Mouse (Mus musculus) forelimb bud, embryonic 11.5 days (tissue): ENCODE results near the gene Greb1.
A peak's percentile ranks its signal among the peaks of the same experiment; 100 is the strongest.

Experiments
- DNase-seq: peaks from one replicate; pipeline ENCODE4 v3.0.0-alpha.2; 2012; ENCODE audit warnings: low read depth, low spot score

Gene Greb1

DNA sequence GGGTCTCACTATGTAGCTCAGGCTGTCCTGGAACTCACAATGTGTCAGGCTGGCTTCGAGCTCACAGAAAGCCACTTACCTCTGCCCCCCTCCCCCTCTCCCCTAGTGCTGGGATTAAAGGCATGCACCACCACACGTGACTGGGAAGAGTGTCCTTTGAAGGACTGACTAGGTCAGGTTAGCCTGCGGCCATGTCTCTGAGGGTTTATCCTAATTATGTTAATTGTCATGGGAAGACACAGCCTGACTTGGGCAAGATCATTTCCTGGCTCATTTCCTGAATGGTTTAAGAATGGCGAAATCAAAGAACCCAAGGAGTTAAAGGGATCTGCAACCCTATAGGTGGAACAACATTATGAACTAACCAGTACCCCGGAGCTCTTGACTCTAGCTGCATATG, 105.9 kb downstream of the Greb1 start:
- no peak for DNase-seq

- DNase-seq = no peak
Observed at GRCm38 (mm10) chr12:16690631-16691030, 110.1 kb downstream of the Greb1 start.

DNA sequence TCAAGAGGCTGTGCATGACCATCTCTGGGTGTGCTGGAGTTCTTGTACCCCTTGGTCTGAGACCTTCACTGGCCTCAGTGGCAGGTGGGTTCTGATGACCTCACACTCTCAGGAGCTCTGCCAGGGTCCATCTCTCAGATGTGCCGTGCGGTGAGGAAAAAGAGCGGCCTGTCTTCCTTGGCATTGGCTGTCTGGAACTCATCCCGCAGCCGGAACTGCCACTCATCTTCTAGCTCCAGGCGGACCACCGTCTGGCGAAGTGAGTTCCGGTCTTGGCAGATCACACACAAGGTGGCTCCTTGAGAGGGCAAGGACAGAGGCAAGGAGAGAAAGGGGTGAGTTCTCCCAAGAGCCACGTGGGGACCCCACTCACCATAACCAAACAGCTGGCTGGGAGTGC, 128.4 kb downstream of the Greb1 start:
- DNase-seq = no peak

DNA sequence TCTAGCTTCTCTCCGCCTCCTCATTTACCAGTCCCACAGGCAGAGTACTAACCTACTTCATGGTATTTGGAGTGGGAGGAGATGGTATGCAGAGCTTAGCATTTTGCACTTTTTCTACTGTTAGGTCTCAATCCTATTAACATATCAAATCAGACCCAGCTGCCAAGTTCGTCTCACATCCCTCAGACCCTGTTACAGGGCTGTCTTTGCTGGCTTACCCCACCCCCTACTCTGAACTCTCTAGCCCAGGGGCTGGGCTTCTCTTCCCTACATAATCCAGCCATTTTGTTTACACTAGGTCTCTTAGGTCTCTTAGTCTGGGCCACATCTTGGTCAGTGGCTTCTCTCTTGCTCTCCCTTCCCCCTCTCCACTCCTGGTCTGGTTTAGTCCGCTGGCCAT, 131.5 kb downstream of the Greb1 start:
- DNase-seq = no peak

GRCm38 (mm10) chr12:16665022-16665421, 135.7 kb downstream of the Greb1 start:
- DNase-seq = no peak

DNA sequence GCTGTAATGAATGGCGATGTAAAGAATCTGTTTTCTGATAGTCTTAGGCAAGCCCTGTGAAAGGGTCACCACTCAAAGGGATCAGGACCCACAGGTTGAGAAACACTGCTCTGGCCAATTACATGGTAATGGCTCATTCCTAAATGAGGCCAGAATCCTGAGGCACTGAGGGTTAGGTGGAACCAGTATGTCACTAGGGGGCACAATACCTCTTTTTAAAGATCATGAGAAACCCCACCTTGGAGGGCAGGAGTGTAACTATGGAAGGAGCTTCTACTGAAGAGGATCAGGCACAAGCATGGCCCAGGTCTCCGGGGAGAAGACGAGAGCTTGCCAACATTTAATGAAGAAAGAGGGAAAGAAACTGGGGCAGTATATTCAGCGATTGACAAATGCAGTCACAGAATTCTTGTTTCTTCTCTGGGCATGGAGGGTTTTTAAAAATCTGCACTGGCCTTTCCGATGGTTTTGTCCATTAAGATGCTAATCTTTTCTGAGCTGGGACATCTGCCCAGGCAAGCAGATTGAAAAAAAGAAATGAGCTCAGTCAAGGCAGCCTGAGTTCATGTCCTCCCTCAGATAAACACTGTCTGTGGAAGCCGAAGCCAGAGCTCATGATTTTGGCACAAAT, 137.6 kb downstream of the Greb1 start:
- no peak for DNase-seq

DNA sequence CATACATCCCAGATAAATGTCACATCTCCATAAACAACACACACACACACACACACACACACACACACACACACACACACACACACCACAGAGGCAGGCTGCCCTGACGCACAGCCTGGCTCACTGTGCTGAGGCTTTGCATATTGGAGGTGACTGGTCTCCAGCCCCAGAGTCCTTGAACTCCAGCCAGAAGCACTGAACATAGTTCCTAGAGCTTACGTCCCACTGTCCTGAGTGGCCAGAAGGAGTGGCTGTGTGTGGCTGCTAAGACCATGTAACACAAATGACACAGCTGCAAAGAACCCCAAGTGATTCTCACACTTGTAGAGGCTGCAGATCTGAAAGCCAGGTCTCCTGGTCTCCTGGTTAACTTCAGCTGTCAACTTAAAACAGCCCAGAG, 138.8 kb downstream of the Greb1 start:
- no peak for DNase-seq

DNA sequence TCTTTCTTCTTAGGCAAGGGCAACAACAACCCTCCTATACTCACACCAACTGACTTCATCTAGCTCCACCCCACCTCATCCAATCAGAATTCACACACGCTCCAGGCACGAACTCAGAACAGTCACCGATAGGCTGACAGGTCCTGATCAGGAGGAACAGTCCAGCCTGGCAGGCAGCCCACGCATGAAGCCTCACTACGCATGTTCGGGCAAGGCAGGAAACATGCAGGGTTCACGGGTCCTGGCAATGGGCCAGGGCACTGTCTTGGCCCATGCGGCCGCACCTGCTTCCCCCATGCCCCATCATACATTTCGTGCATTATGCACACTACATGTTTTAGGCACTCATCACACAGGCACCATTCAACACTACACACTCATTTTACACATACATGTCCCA, 139.2 kb downstream of the Greb1 start:
- no peak for DNase-seq

- DNase-seq = no peak
Observed at GRCm38 (mm10) chr12:16656906-16657875, 143.5 kb downstream of the Greb1 start.

DNA sequence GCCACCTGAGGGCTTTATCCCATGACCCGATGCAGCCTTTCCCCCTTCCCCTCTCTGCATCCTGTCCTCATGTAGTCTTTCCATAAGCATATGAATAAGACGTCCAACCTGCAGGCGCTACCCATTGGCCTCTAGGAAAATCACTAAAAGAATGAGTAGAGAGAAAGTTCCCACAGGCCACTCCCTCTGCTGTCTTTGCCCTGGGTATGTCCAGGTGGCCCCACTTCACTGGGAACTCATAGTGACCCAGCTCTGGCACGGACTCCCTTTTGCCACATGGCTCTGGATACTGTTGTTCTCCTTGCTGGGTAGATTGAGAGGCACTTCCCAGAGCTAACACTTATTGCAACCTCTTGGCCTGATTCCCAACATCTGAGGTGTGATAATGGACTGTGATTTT, 145.1 kb downstream of the Greb1 start:
- DNase-seq = no peak

GRCm38 (mm10) chr12:16653332-16654093, 147.2 kb downstream of the Greb1 start, which contains the start of gene Ntsr2:
Gene Ntsr2 (plus strand): TSS chr12:16653382.
- peak; percentile 73 for DNase-seq

DNA sequence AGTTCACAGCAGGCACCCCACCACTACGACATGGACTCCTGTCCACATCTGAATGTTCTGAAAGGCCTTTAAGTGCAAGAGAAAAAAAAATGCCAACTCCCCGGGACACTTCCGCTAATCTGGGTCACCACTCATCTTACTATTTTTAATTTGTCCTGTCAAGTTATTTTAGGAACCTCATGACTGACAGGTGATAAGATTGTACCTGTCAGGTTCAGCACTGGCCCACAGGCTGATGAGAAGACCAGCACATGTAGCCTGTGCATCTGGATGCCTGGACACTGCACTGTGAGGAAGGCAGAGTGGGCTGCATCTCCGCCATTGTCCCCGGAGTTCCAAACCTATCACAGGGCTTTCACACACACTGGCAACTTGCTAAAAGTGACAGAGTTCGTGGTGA, 150.9 kb downstream of the Greb1 start:
- DNase-seq = no peak

DNA sequence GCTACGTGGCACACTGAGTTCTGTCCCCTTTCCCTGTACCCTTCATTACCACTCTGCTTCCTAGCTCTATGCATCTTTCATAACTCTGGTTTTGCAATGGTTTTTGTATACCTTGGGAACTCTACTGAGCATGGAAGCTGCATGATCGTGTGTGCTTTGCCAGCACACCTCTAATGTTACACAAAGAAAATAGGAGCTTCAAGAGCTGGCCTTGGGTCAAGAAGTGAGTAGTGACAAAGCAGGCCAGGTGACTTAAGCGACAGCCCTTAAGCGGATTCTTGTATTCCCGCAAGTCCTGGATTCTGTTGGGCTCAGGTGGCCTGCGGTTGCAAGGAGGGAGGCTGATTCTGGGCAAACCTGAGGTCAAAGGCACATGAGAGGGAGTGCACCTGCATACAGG, 152.4 kb downstream of the Greb1 start:
- DNase-seq = no peak

DNA sequence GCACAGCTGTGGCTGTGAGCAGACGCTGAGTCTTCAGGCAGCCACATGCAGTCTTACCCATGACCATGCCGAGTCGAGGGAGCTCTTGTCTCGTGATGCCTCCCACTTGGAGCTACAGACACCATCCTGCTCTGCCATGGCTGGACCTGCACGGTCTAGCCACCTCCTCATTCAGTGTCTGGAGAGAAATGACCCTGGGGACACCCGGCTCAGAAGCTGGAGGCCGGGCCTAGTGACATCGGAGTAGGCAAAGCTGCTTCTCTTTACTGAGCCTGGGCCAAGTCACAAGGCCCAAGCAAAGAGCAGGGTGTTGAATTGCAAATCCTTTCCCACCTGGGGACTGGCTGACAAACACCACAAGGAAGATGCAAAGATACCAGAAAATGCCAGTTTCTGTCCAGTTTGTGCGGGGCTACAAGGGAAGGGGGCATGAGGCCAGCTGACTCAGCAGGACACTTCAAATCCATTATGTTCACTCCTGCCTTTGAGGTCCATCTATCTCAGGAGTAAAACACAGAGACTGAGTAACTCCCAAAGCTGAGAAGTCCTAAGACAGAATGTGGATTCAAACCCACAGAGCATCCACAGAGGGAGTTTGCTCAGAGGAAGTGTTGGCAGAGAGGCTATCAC, 153.8 kb downstream of the Greb1 start:
- DNase-seq = no peak

DNA sequence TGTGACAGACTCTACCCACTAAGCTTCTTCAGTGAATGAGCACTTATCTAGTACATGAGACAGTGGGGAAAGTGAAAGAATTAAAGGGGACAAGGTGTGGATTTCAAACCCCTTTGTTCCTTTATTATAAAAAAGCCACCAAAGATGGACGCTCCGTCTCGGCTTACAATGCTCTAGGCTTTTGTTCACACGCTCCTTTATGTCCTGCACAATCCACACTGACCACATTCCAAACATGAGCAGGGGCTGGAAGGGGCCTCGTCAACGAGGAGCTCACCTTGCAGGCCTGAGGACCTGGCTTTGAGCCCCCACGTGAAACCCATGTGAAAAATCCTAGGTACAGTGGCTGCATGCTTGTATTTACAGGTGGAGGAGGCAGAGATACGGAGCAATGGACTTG, 156.0 kb downstream of the Greb1 start:
- DNase-seq = no peak

DNA sequence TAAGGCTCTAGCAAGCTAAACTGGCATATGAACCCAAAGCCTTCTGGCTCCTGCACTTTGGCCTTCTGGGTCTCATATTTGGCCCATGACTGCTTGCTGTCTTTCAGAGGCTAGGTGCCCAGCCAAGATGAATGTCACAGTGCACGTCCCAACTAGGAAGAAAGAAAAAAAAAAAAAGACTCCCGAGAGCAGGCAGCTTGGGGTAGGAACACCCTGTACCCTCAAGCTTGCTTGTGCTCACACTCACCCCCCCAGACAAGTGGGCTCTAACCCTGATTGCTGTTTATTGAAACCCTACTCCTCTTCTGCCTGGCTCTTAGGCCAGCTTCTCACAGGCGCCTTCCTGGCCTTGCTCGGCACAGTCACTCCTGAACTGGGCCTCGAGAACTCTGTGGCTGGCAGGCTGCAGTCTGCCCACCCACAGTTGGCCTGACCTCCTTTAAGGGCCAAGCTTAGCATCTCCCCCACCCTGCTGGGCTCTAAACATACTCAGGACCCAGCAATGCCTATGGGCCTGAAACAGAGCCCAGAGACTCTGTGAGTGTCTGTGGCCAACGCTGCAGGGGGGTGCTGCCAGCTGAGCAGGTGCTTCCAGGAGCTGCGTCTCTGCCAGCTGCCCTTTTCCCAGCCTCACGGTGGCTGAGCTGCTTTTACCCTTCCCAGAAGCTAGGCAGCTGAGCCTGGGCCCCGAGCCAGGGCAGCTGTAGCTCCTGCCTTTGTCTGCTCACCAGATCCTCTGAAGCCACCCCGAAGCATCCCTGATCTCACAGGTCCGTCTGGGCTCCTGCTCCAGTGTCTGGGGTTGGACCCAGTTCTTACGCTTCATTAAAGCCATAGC, 157.0 kb downstream of the Greb1 start:
- DNase-seq = no peak

DNA sequence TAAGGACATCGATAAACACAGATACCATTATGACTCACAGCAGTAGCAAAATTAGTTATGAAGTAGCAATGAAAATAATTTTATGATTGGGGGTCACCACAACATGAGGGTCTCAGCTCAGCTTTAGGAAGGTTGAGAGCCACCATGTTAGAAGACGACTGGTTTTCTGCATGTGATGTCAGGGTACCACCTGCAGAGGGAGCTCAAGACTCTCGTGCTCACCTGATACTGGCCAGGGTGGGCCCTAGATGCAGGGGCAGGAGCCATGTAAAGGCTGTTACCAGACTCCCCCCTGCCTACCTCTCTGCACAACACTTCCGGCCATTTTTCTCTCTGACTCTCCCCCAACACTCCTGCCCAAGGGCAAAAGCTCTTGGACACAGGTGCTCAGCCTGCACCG, 158.7 kb downstream of the Greb1 start:
- no peak for DNase-seq

DNA sequence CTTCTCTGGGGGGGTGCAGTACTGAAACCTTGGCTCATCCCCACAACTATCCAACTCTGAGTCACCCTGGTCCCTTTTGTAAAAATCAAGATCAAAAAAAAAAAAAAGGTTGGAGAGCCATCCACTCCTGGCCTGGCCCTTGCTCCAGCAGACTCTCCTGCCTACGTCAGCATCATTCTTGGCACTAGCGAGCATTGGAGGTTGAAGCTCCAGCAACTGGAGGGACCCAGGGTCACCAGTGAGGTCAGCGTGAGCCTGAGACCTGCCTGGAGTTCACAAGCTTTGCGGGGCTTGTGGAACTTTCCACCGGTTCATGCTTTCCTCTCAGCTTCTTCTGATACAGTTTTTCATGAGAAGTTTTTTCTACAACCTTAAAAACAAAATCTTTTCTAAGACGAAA, 160.6 kb downstream of the Greb1 start:
- no peak for DNase-seq

- DNase-seq = no peak
Observed at GRCm38 (mm10) chr12:16639078-16639771, 161.5 kb downstream of the Greb1 start.

DNA sequence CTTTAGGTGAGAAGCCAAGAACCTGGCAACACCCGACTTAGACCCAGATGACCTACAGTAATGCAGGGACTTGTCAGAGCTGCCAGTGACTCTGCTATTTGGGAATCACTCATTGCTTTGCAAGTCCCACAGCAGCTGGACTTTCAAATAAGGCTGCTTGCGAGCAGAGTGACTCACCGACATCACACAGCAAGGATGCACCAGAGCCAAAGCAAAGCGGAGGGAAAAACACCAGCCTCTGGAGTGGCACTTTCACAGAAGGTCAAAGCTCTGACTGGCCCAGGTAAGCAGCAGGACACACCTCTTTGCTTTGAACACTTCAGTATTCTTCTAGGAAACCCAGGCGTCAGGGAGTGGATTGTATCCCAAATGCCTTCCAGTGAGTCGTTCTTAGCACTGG, 164.9 kb downstream of the Greb1 start:
- no peak for DNase-seq
